Mouse (Mus musculus) midbrain, embryonic 10.5 days (tissue): Measurements from ENCODE around the gene Megf11. TPM values are rescaled to one million over a fixed set of nuclear protein-coding genes. Genes with fewer than 3 reads are reported as not detected.

Experiments used
- DNase-seq: peaks from one replicate; pipeline ENCODE4 v3.0.0-alpha.2; 2017; ENCODE audit warnings: low spot score
- H3K27ac ChIP-seq: fragments of 300-500 bp; sonication (generic); replicated peaks from 2 replicates; pipeline ENCODE4 v1.5.1; 2016; ENCODE audit warnings: mild to moderate bottlenecking
- H3K27me3 ChIP-seq: fragments of 300-500 bp; sonication (generic); 2 replicates; pipeline ENCODE4 v1.6.1; 2016; ENCODE audit warnings: low read depth, mild to moderate bottlenecking; ENCODE audit not compliant: poor library complexity, severe bottlenecking
- H3K36me3 ChIP-seq: fragments of 300-500 bp; sonication (generic); 2 replicates; pipeline ENCODE4 v1.6.1; 2016; ENCODE audit warnings: mild to moderate bottlenecking, moderate library complexity
- H3K4me1 ChIP-seq: fragments of 300-500 bp; sonication (generic); 2 replicates; pipeline ENCODE4 v1.6.1; 2016
- H3K4me3 ChIP-seq: fragments of 300-500 bp; sonication (generic); 2 replicates; pipeline ENCODE4 v1.5.1; 2016; ENCODE audit warnings: mild to moderate bottlenecking, moderate library complexity
- H3K9me3 ChIP-seq: fragments of 300-500 bp; sonication (generic); replicated peaks from 2 replicates; pipeline ENCODE4 v1.6.1; 2016; ENCODE audit warnings: mild to moderate bottlenecking
- WGBS: fragments of 180-500 bp; shearing (Covaris S2); methylation state at CpG from one replicate; pipeline ENCODE4 v1.1.7; 2016; 5-methylcytosine and 5-hydroxymethylcytosine counted together
- polyA plus RNA-seq: library from polyadenylated mRNA; unstranded; fragments of >200 nt; fragmentation: Nextera tagmentation; extraction: Ambion mirVana; gene quantifications from 2 replicates; pipeline ENCODE4 v1.2.1, GENCODE M21; 2016

Megf11 gene
- polyA plus RNA-seq, 1 experiment from 2014 or later, result 1.3 TPM

DNA sequence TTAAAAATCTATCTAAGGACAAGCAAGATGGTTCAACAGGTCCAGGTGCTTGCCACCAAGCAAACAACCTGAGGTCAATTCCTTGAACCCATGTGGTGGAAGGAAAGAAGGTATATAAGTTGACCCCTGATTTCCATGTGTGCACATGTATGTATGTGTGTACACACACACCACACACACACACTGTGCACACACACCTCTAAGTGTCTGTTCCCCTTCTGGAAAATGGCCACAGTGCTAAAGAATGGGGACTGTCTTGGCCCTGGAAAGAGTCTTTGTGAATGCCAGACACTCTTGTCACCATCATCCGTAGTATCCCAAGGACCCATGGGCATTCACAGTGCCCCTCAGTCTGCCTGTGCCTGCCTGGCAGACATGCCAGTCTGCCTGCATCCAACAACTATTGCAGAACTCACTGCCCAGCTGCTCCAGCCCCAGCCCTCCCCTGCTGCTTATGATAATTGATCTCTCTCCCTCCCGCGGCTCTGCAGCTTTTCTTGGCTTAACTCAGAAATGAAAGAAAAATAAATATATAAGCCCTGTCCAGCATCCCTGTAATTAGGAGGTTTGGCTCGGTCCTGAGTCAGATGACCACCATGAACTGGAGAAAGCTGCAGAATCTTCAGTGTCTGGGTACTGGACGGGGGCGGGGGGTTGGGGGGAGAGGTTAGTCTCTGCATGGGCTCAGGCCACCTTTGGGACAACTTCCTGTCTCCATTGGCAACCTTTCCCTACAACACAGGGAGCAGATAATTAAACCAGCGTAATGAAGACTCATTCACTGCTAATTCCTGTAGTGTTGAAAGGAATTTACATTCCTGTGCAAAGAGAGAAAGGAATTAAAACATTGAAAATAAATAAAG is 226.9 kb downstream of the Megf11 start:
- no peaks in the 10 kb centered on the region for H3K36me3 ChIP-seq
- peaks cover 33% of the 10 kb centered on the region for H3K4me1 ChIP-seq
- peak overlapping the region; percentile 30; the same call in 1 of the 2 replicates for H3K27ac ChIP-seq
- H3K9me3 ChIP-seq, result no peaks in the 10 kb centered on the region
- H3K27me3 ChIP-seq, result peaks cover 41% of the 10 kb centered on the region
- no peak overlapping the region for H3K4me3 ChIP-seq
- DNase-seq, result peak; percentile 44
- 18% methylated on average over 7 of the region's 7 CpGs for WGBS

DNA sequence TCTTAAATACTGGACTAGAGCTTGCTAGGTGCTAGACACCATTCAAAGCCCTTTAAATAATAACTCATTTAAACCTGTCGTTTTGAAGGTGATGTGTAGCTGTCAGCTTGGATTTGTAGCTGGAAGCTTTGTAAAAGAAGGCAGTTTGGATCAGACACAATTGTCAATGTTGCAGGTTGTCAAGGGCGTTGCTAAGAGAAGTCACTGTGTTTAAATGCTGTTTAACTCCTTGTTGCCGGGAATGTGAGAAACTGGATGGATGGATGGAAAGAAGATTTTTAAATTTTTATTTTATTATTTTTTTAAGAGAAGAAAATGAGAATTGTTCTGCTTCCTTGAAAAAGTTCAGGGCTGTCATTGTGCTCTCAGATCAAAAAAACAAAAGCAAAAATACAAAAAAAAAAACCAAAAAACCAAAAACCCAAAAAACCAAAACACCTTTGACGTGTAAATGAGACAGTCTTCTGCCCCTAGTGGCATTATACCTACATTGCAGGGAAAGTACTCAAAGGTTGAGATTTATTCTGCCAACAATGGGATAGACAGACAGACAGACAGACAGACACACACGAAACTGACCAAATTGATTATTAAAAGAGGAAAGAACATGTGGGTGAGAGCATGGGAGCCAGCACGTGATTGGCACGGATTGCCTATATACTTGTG is 227.7 kb downstream of the Megf11 start:
- Histone ChIP-seq H3K36me3 (no peaks in the 10 kb centered on the region), H3K4me3 (no peak overlapping the region), H3K4me1 (peaks cover 33% of the 10 kb centered on the region), H3K9me3 (no peaks in the 10 kb centered on the region), H3K27ac (no peak overlapping the region), H3K27me3 (peaks cover 34% of the 10 kb centered on the region)
- WGBS, result 45% methylated on average over 7 of the region's 7 CpGs
- DNase-seq, result no peak

DNA sequence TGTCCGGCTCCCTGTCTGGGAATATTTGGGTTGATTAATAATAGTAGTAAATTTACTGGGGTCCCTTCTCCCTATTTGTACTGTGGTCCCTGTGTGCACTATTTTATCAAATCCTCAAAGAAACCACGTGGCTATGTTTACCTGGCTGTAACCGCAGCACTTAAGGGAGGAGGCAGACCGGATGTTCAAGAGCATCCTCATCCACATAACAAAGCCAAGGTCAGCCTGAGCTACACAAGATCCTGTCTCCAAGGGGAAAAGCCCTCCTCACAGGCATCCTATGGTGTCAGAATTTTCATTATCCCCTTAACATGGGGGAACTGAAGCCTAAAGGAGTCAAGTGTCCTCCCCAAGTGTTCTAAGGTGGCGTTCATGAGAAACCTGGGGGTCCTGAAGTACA is 232.0 kb downstream of the Megf11 start:
- H3K36me3 ChIP-seq, result no peaks in the 10 kb centered on the region
- WGBS, result 59% methylated on average over 5 of the region's 5 CpGs
- no peak overlapping the region for H3K4me3 ChIP-seq
- no peaks in the 10 kb centered on the region for H3K9me3 ChIP-seq
- DNase-seq, result no peak
- 0 out of 2 replicates have a peak, but pooled peaks cover 5% of the 10 kb centered on the region for H3K27me3 ChIP-seq
- no peak overlapping the region for H3K27ac ChIP-seq
- peaks cover 30% of the 10 kb centered on the region for H3K4me1 ChIP-seq

DNA sequence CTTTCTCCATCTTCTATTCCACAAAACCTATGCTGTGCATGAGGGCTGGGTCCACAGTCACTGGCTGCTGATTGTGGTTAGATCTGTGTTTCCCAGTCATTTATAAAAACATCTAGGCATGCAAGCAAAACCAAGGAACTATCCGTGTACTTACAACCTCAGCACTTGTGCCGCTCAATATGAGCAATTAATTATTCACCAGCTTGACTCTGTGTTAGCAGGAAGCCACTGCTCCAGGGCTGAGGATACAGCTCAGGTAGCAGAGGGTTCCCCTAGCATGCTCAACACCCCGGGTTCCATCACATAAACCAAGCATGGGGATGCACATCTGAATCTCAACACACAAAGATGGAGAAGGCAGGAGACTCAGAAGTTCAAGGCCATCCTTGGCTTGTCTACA is 233.0 kb downstream of the Megf11 start:
- Histone ChIP-seq H3K4me1 (peaks cover 25% of the 10 kb centered on the region), H3K36me3 (no peaks in the 10 kb centered on the region), H3K27ac (no peak overlapping the region), H3K9me3 (no peaks in the 10 kb centered on the region), H3K27me3 (0 out of 2 replicates have a peak, but pooled peaks cover 5% of the 10 kb centered on the region), H3K4me3 (no peak overlapping the region)
- no peak for DNase-seq
- 85% methylated on average over 3 of the region's 3 CpGs for WGBS

DNA sequence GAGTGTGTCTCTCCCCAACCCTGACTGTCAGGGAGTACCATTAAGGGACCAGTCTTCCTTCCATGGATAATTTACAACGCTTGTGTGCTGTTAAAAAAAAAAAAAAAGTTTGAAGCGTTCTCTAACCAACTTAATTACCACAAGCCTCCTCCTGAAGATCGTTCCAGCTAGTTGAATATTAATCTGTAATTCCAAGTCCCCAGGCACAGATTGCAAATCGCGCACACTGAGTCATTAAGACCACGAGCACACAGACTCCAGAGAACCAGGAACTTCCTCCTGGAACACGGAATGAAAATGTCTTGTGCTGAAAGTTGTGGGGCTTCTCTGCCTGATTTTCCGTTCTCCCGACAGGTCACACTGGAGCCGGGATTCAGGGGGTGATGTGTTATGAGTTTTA is 234.0 kb downstream of the Megf11 start:
- Histone ChIP-seq H3K9me3 (no peaks in the 10 kb centered on the region), H3K36me3 (no peaks in the 10 kb centered on the region), H3K4me1 (peaks cover 32% of the 10 kb centered on the region), H3K27me3 (0 out of 2 replicates have a peak, but pooled peaks cover 5% of the 10 kb centered on the region), H3K4me3 (no peak overlapping the region), H3K27ac (no peak overlapping the region)
- WGBS, result 88% methylated on average over 10 of the region's 10 CpGs
- no peak for DNase-seq

DNA sequence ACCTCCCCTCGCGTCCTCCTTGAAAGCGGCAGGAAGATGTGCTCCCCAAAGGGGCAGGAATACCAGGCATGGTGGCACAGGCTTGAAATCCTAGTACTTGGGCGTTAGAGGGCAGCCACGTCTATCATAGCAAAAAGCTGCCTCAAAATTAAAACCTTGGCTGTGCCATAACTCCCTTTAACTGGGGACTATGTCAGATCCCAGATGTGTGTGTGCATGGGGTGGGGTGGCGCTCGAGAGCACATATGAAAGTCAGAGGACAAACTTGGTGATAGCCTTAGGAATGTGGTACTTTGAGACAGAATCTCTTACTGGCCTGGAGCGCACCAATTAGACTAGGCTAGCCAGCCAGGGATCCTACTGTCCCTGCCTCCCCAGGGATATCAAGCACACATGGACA is 235.2 kb downstream of the Megf11 start:
- Histone ChIP-seq H3K4me1 (peaks cover 34% of the 10 kb centered on the region), H3K4me3 (no peak overlapping the region), H3K27me3 (0 out of 2 replicates have a peak, but pooled peaks cover 5% of the 10 kb centered on the region), H3K9me3 (no peaks in the 10 kb centered on the region), H3K36me3 (no peaks in the 10 kb centered on the region), H3K27ac (no peak overlapping the region)
- WGBS, result 72% methylated on average over 8 of the region's 8 CpGs
- no peak for DNase-seq

DNA sequence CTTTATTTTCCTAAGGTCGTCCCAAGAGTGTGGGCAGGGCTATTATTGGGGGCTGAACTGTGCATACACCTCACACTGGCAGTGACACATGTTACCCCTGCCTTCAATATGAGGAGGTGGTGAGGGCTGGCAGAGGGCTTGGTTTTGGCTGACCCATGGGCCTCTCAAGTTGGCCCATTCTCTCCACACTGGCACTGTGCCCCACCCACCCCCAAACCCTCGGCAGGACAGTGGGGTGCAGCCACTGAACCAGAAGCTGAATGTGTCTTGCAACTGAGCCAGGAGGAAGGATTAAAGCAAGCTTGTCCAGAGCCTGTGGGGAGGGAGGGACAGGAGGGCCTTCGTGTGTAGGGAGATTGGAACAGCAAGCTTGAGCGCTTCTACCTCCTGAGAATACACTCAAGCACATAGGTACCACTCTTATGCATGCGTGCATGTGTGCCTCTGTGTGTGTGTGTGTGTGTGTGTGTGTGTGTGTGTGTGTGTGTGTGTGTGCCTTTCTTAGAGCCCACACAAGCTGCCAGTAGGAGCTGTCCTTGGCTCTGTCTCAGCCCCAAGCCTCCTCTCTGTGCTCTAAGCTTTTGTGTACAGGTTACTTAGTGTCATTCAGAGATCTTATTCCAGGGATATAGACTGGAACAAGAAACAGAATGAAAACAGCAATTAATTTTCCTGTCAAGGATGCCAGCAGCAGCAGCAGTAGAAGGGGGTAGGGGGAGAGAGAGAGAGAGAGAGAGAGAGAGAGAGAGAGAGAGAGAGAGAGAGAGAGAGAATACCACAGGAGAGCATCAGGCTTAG is 236.3 kb downstream of the Megf11 start:
- no peaks in the 10 kb centered on the region for H3K9me3 ChIP-seq
- no peak overlapping the region for H3K4me3 ChIP-seq
- no peaks in the 10 kb centered on the region for H3K36me3 ChIP-seq
- peaks cover 44% of the 10 kb centered on the region for H3K4me1 ChIP-seq
- no peak for DNase-seq
- H3K27me3 ChIP-seq, result 0 out of 2 replicates have a peak, but pooled peaks cover 5% of the 10 kb centered on the region
- H3K27ac ChIP-seq, result peak overlapping the region; percentile 55
- WGBS, result 46% methylated on average over 5 of the region's 5 CpGs

DNA sequence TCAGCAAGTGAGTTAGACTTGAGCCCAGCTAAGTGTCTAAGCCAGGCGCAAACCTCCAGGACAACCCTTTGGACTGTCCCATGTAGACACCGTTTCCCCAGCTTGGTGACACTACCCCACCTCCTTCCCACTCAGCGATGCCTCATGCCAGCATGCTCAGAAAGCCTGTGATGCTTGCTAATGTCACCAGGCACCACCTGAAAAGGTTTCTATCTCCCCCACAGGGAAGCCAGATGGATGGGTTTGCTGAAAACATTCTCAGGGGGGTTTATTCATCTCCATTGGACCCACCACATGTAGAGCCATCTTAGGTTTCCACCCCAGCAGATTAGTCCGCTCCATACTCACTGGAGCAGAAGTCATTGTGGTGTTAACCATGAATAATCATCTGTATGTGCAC is 237.9 kb downstream of the Megf11 start:
- DNase-seq, result no peak
- Histone ChIP-seq H3K27me3 (0 out of 2 replicates have a peak, but pooled peaks cover 5% of the 10 kb centered on the region), H3K9me3 (no peaks in the 10 kb centered on the region), H3K27ac (no peak overlapping the region), H3K36me3 (no peaks in the 10 kb centered on the region), H3K4me1 (peaks cover 41% of the 10 kb centered on the region), H3K4me3 (no peak overlapping the region)
- 89% methylated on average over 4 of the region's 4 CpGs for WGBS

DNA sequence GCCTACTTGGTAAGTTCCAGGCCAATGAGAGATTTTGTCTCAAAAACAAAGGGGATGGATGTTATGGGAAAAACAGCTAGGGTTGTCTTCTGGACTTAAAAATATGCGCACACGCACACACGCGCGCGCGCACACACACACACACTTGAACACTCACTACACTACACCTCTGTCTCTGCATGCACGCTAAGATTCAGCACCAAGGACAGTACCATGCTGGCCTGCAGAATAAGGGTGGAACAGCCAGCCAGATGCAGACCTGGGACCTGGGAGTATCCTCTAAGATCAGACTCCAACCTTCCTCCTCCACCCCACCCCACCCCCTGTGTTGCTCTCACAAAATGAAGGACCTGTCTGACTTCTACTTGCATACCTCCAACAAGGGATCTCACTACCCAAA is 239.1 kb downstream of the Megf11 start:
- H3K36me3 ChIP-seq, result no peaks in the 10 kb centered on the region
- H3K27ac ChIP-seq, result no peak overlapping the region
- no peaks in the 10 kb centered on the region for H3K9me3 ChIP-seq
- 0 out of 2 replicates have a peak, but pooled peaks cover 5% of the 10 kb centered on the region for H3K27me3 ChIP-seq
- WGBS, result 67% methylated on average over 8 of the region's 8 CpGs
- H3K4me3 ChIP-seq, result no peak overlapping the region
- DNase-seq, result peak; percentile 56
- peaks cover 45% of the 10 kb centered on the region for H3K4me1 ChIP-seq

DNA sequence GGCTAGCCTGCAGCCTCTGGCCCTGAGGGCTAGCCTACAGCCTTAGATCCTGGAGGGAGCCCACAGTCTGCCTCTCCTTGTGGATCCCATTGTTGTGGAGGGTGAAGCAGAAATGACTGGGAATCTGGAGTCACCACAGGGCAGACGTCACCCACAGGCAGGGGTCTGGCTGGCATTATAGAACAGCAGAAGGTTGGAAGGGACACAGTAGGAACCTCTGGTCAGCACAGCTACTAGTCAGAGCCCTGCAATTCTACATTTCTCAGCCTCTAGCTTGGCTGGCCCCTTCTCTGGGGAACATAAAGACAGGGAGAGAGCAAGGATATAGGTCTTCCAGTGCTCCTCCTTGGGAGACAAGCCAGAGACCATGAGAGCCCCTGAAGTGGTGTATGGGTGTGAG is 244.4 kb downstream of the Megf11 start:
- DNase-seq, result no peak

DNA sequence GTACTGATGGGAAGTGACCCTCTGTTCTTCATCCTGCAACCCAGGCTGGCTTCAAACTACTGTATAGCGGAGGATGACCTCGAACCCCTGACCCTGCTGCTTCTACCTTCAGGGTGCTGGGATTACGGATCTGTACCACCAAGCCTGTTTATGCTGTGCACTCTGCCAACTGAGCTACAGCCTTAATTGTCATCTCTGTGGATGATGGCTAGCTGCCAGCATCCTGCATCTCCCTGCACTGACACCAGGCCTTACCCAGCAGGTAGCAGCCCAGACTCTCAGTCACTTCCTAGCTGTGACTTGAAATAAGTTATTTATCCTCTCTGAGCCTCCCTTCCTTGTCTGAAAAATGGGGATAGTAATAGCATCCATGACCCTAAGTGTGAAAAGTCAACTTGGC is 247.7 kb downstream of the Megf11 start:
- Histone ChIP-seq H3K27me3 (peaks cover 32% of the 10 kb centered on the region), H3K9me3 (no peaks in the 10 kb centered on the region)

More for the DNA sequence above, 244.4 kb downstream of the Megf11 start:
- H3K4me3 ChIP-seq, result no peak overlapping the region
- peaks cover 24% of the 10 kb centered on the region for H3K4me1 ChIP-seq
- no peaks in the 10 kb centered on the region for H3K36me3 ChIP-seq
- peak overlapping the region; percentile 42; the same call in 1 of the 2 replicates for H3K27ac ChIP-seq
- WGBS, result 68% methylated on average over 1 of the region's 1 CpGs
- no peaks in the 10 kb centered on the region for H3K27me3 ChIP-seq
- no peaks in the 10 kb centered on the region for H3K9me3 ChIP-seq

DNA sequence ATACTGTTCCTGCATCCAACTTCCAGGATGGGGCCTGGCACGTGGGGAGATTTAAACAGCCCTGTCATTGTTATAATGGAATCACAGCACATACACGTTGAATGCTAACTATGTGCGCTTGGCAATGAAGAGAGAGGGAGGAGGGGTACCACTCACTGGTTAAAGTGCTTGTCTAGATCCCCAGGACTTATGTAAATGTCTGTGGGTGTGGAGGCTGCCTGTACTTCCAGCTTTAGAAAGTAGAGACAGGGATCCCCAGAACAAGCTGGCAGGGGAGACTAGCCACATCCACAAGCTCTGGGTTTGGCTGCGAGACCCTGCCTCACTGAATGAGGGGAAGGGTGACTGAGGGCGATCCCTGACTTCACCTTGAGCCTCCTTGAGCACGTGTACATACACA is 250.7 kb downstream of the Megf11 start:
- H3K9me3 ChIP-seq, result no peaks in the 10 kb centered on the region
- no peak overlapping the region for H3K27ac ChIP-seq
- 73% methylated on average over 6 of the region's 6 CpGs for WGBS
- peaks cover 14% of the 10 kb centered on the region for H3K4me1 ChIP-seq
- H3K4me3 ChIP-seq, result no peak overlapping the region
- H3K36me3 ChIP-seq, result no peaks in the 10 kb centered on the region
- DNase-seq, result no peak
- peaks cover 41% of the 10 kb centered on the region for H3K27me3 ChIP-seq

More for the DNA sequence above, 247.7 kb downstream of the Megf11 start:
- no peak overlapping the region for H3K4me3 ChIP-seq
- H3K27ac ChIP-seq, result no peak overlapping the region
- no peaks in the 10 kb centered on the region for H3K36me3 ChIP-seq
- H3K4me1 ChIP-seq, result peaks cover 17% of the 10 kb centered on the region
- no peak for DNase-seq
- WGBS, result 94% methylated on average over 3 of the region's 3 CpGs
